Mouse (Mus musculus): ENCODE measurements at regions not wholly inside any gene's neighbourhood (a gene's known extent, or its start where the extent isn't known, plus 50 kb on each side); places are given as distances from the start of the nearest gene placed in this dataset.
A peak's percentile ranks its signal among the peaks of the same experiment; 100 is the strongest.

DNA sequence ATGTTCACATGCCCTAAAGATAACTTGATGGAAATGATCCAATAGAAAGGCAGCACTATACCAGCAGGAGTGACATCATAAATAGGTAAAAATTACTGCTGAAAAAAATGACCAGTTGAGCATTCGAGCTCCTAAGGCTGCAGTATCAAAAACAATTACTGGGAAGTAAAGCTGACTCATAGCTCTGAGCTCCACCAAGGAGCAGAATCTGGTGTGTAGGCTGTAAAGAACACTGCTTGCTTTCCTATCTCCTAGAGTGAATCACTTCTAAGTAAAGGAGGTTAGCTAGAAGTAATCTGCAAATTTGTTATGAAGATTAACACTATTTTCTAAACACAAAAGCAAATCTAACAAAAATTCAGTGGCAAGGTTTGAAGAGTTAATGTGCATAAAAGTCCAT lies 224.9 kb upstream of the 4933436I01Rik start:
- peak; percentile 3 for DNase-seq (ENCODE audit: low read depth)

All from NIH3T3 (cell line).